Mouse (Mus musculus) cerebellum, adult (tissue): Measurements from ENCODE around the gene Rassf7.

Experiments used
- ATAC-seq: cut with Nextera tagmentation; 2 replicates; pipeline ENCODE4 v1.9.2; 2017; ENCODE audit warnings: mild to moderate bottlenecking, moderate library complexity, mixed read lengths; ENCODE audit not compliant: insufficient number of reproducible peaks, low FRiP score, low TSS enrichment

Rassf7 gene

GRCm38 (mm10) chr7:141215101-141215879, at the start of gene Rassf7:
TSS of gene Rassf7 (plus strand) at chr7:141215860.
- ATAC-seq, result peak; percentile 83

- ATAC-seq, result no peak
These were observed 47.7 kb upstream of the Rassf7 start for GRCm38 (mm10) chr7:141167901-141168517.

DNA sequence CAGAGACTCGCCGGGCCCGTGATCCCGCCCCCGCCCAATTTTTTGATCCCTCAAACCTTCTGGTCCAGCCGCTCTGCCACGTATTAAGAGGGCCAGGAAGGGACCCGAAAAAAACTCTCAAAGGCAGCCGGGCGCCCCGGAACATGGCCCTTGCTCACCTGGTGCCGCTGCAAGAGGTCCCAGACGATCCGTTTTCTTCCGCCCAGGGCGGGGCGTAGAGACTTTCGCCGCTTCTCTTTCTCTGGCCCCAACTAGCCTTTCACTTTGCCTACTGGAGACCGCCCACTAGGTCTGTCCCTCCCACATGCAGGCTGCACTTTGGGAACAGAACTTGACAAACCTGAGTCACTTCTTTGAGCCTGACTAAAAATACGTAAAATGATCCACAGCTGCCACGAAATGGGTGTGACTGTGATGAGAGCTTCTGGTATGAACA, 47.1 kb upstream of the Rassf7 start:
- no peak for ATAC-seq

DNA sequence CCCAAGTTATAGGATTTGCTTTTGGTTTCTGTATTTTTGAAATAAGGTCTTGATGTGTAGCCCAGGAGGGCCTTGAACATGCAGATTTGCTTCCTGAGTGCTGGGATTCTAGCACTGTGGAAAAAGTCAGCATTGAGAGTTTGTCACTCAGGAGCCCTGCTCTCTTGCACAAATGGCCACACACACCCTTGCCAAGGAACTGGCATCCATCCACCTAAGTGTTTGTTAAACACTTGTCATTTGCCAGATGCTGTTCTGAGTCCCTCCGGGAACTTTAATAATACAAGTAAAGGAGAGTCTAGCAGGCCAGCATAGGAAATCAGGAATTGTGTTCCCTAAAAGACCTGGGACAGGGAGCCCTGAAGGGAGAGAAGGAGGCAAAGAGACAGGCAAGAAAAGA, 46.4 kb upstream of the Rassf7 start:
- no peak for ATAC-seq

DNA sequence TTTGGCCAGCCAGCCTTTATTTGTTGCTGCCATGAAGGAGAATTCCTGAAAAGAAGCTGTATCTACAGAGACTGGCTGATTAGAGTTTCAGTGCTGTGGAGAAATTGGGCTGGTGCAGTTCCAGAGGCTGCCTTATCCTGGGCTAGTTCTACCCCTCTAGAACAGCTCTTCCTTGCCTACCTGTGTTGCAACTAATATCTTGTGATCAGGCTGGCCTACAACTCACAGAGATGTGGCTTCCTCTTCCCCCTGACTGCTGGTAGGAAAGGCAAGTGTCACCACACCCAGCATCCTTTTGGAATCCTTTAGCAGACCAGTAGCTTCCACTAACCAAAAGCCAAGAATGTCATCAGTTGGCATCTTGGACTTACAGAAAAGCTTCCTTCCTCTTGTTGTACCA, 45.8 kb upstream of the Rassf7 start:
- ATAC-seq, result no peak

DNA sequence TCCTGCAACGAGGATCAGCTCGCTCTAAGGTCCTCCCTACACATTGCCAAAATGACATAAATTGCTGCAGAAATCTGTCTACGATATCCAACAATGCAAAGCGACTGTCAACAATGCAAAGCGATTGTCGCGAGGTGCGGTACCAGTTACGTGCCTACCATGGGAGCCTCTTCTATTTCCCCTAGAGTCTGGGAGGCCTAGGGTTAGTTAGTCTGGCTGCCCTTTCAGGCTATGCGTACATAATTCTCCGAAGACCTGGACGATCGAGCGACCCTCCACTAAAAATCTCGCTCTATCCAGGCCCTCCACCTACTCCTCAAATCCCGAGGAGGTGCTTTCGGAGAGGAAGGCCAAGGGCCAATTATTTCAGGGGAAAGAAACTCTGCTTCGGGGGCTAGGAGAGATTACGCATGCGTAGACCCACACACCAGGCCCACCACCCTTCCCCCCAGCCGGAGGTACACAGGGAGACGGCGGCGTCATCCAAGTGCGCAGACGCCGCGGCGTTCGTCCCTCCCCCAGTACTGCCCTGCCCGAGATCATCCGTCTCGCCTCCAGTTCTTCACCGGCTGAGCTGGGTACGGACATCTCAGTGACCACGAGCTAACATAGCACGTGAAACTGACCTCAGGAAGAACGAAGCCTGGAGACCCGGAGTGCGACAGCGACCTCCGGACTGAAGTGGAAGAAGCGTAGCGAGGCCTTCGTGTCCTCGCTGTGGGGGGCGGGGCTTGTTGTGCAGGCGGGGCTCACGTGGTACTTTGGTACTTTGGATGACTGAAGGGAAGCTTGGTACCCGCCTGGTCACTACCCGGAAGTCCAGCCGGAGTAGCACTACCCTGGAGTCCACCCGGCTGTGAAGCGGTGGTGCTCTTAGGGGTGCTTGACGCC, 43.3 kb upstream of the Rassf7 start, which contains the start of gene Rnh1:
TSS of gene Rnh1 (minus strand) at position 742 of the 891 bp plus-strand sequence.
- ATAC-seq, result peak; percentile 89

- no peak for ATAC-seq
These were observed 42.3 kb upstream of the Rassf7 start for GRCm38 (mm10) chr7:141173323-141173850.

DNA sequence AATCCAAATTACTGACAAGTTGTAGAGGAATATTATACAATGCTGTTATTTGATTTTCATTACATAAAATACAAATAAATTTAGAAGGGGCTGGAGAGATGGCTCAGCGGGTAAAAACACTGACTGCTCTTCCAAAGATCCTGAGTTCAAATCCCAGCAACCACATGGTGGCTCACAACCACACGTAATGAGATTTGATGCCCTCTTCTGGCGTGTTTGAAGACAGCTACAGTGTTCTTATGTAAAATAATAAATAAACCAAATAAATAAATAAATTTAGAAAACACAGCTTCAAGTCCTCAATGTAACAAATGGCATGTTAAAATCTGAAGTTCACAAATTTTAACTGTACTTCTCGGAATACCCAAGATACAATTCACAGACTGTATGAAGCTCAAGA, 40.6 kb upstream of the Rassf7 start:
- ATAC-seq, result no peak

GRCm38 (mm10) chr7:141176173-141176572, 39.5 kb upstream of the Rassf7 start:
- ATAC-seq, result no peak

GRCm38 (mm10) chr7:141188194-141188593, 27.5 kb upstream of the Rassf7 start:
- no peak for ATAC-seq

GRCm38 (mm10) chr7:141188733-141189132, 26.9 kb upstream of the Rassf7 start:
- ATAC-seq, result no peak

DNA sequence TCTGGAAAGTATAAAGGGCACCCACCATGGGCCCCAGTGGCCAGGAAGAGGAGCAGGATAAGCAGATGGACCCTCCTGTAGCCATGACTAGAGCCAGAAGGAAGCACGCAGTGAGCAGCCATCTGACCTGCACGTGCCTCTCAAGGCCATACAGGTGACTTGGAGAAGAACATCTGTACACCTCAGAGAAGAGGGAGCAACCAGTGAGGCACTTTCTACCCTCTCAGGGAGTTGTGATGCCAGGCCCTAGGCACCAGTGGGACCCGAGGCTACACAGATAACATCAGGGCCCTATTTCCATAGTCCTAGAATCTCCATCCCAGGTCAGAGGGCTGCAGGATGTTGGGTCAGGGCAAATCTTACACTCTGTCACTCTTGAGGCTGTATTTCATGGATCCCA, 25.4 kb upstream of the Rassf7 start:
- ATAC-seq, result no peak

DNA sequence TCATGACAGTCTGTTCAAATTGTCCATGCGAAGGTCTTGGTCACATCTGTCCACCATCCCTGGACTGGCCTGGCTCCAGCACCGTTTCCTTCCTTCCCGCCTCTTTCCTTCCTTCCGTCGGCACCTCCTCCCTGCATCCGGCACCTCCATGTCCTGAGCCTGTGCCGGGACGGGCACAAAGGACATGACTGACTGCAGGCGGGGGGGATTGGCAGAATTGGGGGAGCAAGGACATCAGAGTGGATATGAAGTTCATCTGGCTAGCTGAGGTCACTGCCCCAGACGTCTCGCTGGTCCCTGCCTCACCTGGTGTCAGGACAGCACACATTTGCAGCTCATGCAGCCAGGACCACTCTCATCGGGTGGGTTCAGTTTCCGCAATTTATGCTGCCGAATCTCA, 24.6 kb upstream of the Rassf7 start:
- ATAC-seq, result no peak

DNA sequence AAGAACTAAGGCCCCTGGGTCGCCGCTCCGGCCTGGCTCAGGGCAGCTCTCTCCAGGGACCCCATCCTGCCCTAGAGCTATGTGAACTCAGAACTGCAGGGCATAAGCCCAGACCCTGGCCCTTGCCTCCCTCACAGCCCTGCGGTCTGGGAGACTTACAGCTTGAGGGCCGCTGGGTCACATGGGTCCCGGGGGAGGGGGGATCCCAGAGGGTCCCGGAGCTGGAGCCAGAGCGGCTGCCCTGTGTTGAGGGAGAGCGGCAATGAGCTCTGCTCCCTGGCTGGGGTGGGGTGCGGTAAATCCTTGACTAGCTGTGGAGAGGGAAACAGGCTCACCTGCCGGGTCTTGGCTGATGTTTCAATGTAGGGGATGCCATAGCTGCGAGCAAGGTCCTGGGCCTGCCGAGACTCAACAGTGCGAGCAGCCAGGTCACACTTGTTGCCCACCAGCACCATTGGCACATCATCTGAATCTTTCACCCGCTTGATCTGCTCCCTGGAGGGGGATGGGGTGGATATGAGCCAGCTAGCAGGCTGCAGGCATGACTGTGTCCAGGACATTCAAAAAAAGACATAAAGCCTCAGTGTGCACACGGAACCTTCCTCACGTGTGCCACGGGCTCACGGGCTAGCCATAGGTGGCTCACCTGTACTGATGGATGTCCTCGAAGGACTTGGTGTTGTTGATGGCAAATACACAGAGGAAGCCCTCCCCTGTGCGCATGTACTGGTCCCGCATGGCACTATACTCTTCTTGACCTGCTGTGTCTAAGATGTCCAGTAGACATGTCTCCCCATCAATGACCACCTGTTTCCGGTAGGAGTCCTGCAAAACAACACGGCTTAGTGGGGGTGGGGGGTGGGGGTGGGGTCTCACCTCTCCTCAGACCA, 23.6 kb upstream of the Rassf7 start:
- no peak for ATAC-seq

GRCm38 (mm10) chr7:141192776-141193347, 22.8 kb upstream of the Rassf7 start:
- no peak for ATAC-seq

GRCm38 (mm10) chr7:141193348-141193856, 22.3 kb upstream of the Rassf7 start:
- peak; percentile 18; the same call in 1 of the 2 replicates for ATAC-seq

GRCm38 (mm10) chr7:141193948-141194347, 21.7 kb upstream of the Rassf7 start, which contains the start of the genes Hras and Lrrc56:
TSS of gene Hras (minus strand) at chr7:141194005.
TSS of gene Lrrc56 (plus strand) at chr7:141194157.
- peak; percentile 89 for ATAC-seq

- no peak for ATAC-seq
These were observed 21.3 kb upstream of the Rassf7 start for GRCm38 (mm10) chr7:141194409-141194808.

- ATAC-seq, result no peak
These were observed 20.8 kb upstream of the Rassf7 start for GRCm38 (mm10) chr7:141194830-141195229.
